Mouse (Mus musculus) spleen, adult 2 months (tissue): ENCODE results near the gene Dnm1.

Experiments used
- CTCF ChIP-seq: fragments of 200-500 bp; IDR thresholded peaks from 2 replicates; pipeline ENCODE4 v1.5.1; 2011; ENCODE audit warnings: mild to moderate bottlenecking, inconsistent platforms; ENCODE audit not compliant: insufficient read depth, insufficient read length, insufficient replicate concordance; ENCODE audit errors: extremely low read depth
- POLR2A ChIP-seq: fragments of 200-500 bp; IDR thresholded peaks from 2 replicates; pipeline ENCODE4 v1.6.1; 2011; ENCODE audit warnings: low read depth, low read length, inconsistent platforms

- TF ChIP-seq POLR2A (no peak), CTCF (no peak)
Observed at GRCm38 (mm10) chr2:32367315-32367714, 14.2 kb upstream of the Dnm1 start.
